Mouse (Mus musculus): ENCODE data around the gene 4930412O13Rik. TPM values are rescaled to one million over a fixed set of nuclear protein-coding genes. Genes with fewer than 3 reads are reported as not detected.

4930412O13Rik gene
- polyA plus RNA-seq (2014; fragmentation: Nextera tagmentation; extraction: Ambion mirVana) = 0.94 TPM in 1 of 2 replicates, not detected in the other

- 0 out of 2 replicates have a peak within 1 kb of the TSS, but pooled peaks have one; percentile 2 for H3K4me3 ChIP-seq (ENCODE audit: low read depth, low read length)
- H3K36me3 ChIP-seq (ENCODE audit: control insufficient read depth, insufficient read depth, low read length) = no peaks in the 10 kb centered on the region
- WGBS = under 1% methylated on average over 34 of the region's 35 CpGs
- ATAC-seq (ENCODE audit: low read depth) = no peak
- peak within 1 kb of the TSS; percentile 26; the same call in 1 of the 2 replicates for H3K4me2 ChIP-seq (ENCODE audit: low read depth, low read length)
- H3K4me1 ChIP-seq (ENCODE audit: control insufficient read depth, insufficient read depth, low read length) = peaks cover 3% of the 10 kb centered on the region; the same call in 1 of the 2 replicates
- peaks cover 33% of the 10 kb centered on the region for H3K27me3 ChIP-seq (ENCODE audit: control insufficient read depth, insufficient read depth, low read length)
- no peak within 1 kb of the TSS for H3K9ac ChIP-seq (replicated peaks; ENCODE audit: low read depth, low read length)
- no peaks in the 10 kb centered on the region for H3K9me3 ChIP-seq (ENCODE audit: control insufficient read depth, low read length)
- H3K27ac ChIP-seq (ENCODE audit: low read depth, low read length) = no peak within 1 kb of the TSS
Measured at GRCm38 (mm10) chr2:9881051-9881591, at the start of gene 4930412O13Rik. Gene 4930412O13Rik, plus strand, starts transcription at chr2:9881252.

- Histone ChIP-seq H3K27ac (ENCODE audit: low read depth, low read length) (no peak overlapping the region), H3K4me3 (ENCODE audit: low read depth, low read length) (no peak overlapping the region), H3K4me1 (ENCODE audit: control insufficient read depth, insufficient read depth, low read length) (no peaks in the 10 kb centered on the region), H3K27me3 (ENCODE audit: control insufficient read depth, insufficient read depth, low read length) (no peaks in the 10 kb centered on the region), H3K9me3 (ENCODE audit: control insufficient read depth, low read length) (no peaks in the 10 kb centered on the region), H3K4me2 (ENCODE audit: low read depth, low read length) (no peak overlapping the region), H3K9ac (replicated peaks; ENCODE audit: low read depth, low read length) (no peak overlapping the region), H3K36me3 (ENCODE audit: control insufficient read depth, insufficient read depth, low read length) (no peaks in the 10 kb centered on the region)
- ATAC-seq (ENCODE audit: low read depth) = no peak
- WGBS = 81% methylated on average over 7 of the region's 7 CpGs
Measured at GRCm38 (mm10) chr2:9833712-9834111, 47.3 kb upstream of the 4930412O13Rik start.

- H3K27me3 ChIP-seq (ENCODE audit: control insufficient read depth, insufficient read depth, low read length) = no peaks in the 10 kb centered on the region
- no peak overlapping the region for H3K9ac ChIP-seq (replicated peaks; ENCODE audit: low read depth, low read length)
- no peak overlapping the region for H3K4me3 ChIP-seq (ENCODE audit: low read depth, low read length)
- ATAC-seq (ENCODE audit: low read depth) = peak; percentile 73; the same call in 1 of the 2 replicates
- H3K27ac ChIP-seq (ENCODE audit: low read depth, low read length) = no peak overlapping the region
- no peaks in the 10 kb centered on the region for H3K9me3 ChIP-seq (ENCODE audit: control insufficient read depth, low read length)
- WGBS = 38% methylated on average over 7 of the region's 7 CpGs
- H3K4me1 ChIP-seq (ENCODE audit: control insufficient read depth, insufficient read depth, low read length) = no peaks in the 10 kb centered on the region
- no peaks in the 10 kb centered on the region for H3K36me3 ChIP-seq (ENCODE audit: control insufficient read depth, insufficient read depth, low read length)
- H3K4me2 ChIP-seq (ENCODE audit: low read depth, low read length) = no peak overlapping the region
Measured at GRCm38 (mm10) chr2:9835195-9835594, 45.9 kb upstream of the 4930412O13Rik start.

GRCm38 (mm10) chr2:9852851-9853576 is 28.0 kb upstream of the 4930412O13Rik start:
- no peaks in the 10 kb centered on the region for H3K27me3 ChIP-seq (ENCODE audit: control insufficient read depth, insufficient read depth, low read length)
- H3K27ac ChIP-seq (ENCODE audit: low read depth, low read length) = no peak overlapping the region
- peak overlapping the region; percentile 32 for H3K4me2 ChIP-seq (ENCODE audit: low read depth, low read length)
- H3K9me3 ChIP-seq (ENCODE audit: control insufficient read depth, low read length) = no peaks in the 10 kb centered on the region
- no peak overlapping the region for H3K4me3 ChIP-seq (ENCODE audit: low read depth, low read length)
- peaks cover 5% of the 10 kb centered on the region; the same call in 1 of the 2 replicates for H3K4me1 ChIP-seq (ENCODE audit: control insufficient read depth, insufficient read depth, low read length)
- WGBS = 7% methylated on average over 13 of the region's 13 CpGs
- H3K36me3 ChIP-seq (ENCODE audit: control insufficient read depth, insufficient read depth, low read length) = no peaks in the 10 kb centered on the region
- ATAC-seq (ENCODE audit: low read depth) = peak; percentile 63; the same call in 1 of the 2 replicates
- H3K9ac ChIP-seq (replicated peaks; ENCODE audit: low read depth, low read length) = no peak overlapping the region

- Histone ChIP-seq H3K36me3 (ENCODE audit: control insufficient read depth, insufficient read depth, low read length) (no peaks in the 10 kb centered on the region), H3K4me2 (ENCODE audit: low read depth, low read length) (no peak overlapping the region), H3K9ac (replicated peaks; ENCODE audit: low read depth, low read length) (no peak overlapping the region), H3K4me3 (ENCODE audit: low read depth, low read length) (no peak overlapping the region), H3K9me3 (ENCODE audit: control insufficient read depth, low read length) (no peaks in the 10 kb centered on the region), H3K27ac (ENCODE audit: low read depth, low read length) (no peak overlapping the region), H3K27me3 (ENCODE audit: control insufficient read depth, insufficient read depth, low read length) (no peaks in the 10 kb centered on the region), H3K4me1 (ENCODE audit: control insufficient read depth, insufficient read depth, low read length) (peaks cover 5% of the 10 kb centered on the region; the same call in 1 of the 2 replicates)
- ATAC-seq (ENCODE audit: low read depth) = no peak
- WGBS = 64% methylated on average over 4 of the region's 4 CpGs
Measured at GRCm38 (mm10) chr2:9855861-9856260, 25.2 kb upstream of the 4930412O13Rik start.

- H3K4me3 ChIP-seq (ENCODE audit: low read depth, low read length) = no peak overlapping the region
- no peaks in the 10 kb centered on the region for H3K4me1 ChIP-seq (ENCODE audit: control insufficient read depth, insufficient read depth, low read length)
- H3K27ac ChIP-seq (ENCODE audit: low read depth, low read length) = no peak overlapping the region
- ATAC-seq (ENCODE audit: low read depth) = no peak
- H3K36me3 ChIP-seq (ENCODE audit: control insufficient read depth, insufficient read depth, low read length) = no peaks in the 10 kb centered on the region
- H3K27me3 ChIP-seq (ENCODE audit: control insufficient read depth, insufficient read depth, low read length) = no peaks in the 10 kb centered on the region
- no peak overlapping the region for H3K4me2 ChIP-seq (ENCODE audit: low read depth, low read length)
- H3K9me3 ChIP-seq (ENCODE audit: control insufficient read depth, low read length) = no peaks in the 10 kb centered on the region
- H3K9ac ChIP-seq (replicated peaks; ENCODE audit: low read depth, low read length) = no peak overlapping the region
- 85% methylated on average over 5 of the region's 5 CpGs for WGBS
Measured at GRCm38 (mm10) chr2:9860698-9861097, 20.4 kb upstream of the 4930412O13Rik start.

GRCm38 (mm10) chr2:9867092-9867825 is 13.8 kb upstream of the 4930412O13Rik start:
- no peak overlapping the region for H3K27ac ChIP-seq (ENCODE audit: low read depth, low read length)
- no peak for ATAC-seq (ENCODE audit: low read depth)
- no peaks in the 10 kb centered on the region for H3K9me3 ChIP-seq (ENCODE audit: control insufficient read depth, low read length)
- H3K4me1 ChIP-seq (ENCODE audit: control insufficient read depth, insufficient read depth, low read length) = no peaks in the 10 kb centered on the region
- no peak overlapping the region for H3K4me2 ChIP-seq (ENCODE audit: low read depth, low read length)
- H3K27me3 ChIP-seq (ENCODE audit: control insufficient read depth, insufficient read depth, low read length) = peaks cover 16% of the 10 kb centered on the region
- 59% methylated on average over 12 of the region's 12 CpGs for WGBS
- no peak overlapping the region for H3K9ac ChIP-seq (replicated peaks; ENCODE audit: low read depth, low read length)
- no peak overlapping the region for H3K4me3 ChIP-seq (ENCODE audit: low read depth, low read length)
- H3K36me3 ChIP-seq (ENCODE audit: control insufficient read depth, insufficient read depth, low read length) = no peaks in the 10 kb centered on the region

GRCm38 (mm10) chr2:9871141-9871716 is 9.8 kb upstream of the 4930412O13Rik start:
- 26% methylated on average over 4 of the region's 4 CpGs for WGBS
- Histone ChIP-seq H3K27me3 (ENCODE audit: control insufficient read depth, insufficient read depth, low read length) (peaks cover 44% of the 10 kb centered on the region), H3K9ac (replicated peaks; ENCODE audit: low read depth, low read length) (no peak overlapping the region), H3K4me3 (ENCODE audit: low read depth, low read length) (no peak overlapping the region), H3K4me1 (ENCODE audit: control insufficient read depth, insufficient read depth, low read length) (no peaks in the 10 kb centered on the region), H3K27ac (ENCODE audit: low read depth, low read length) (no peak overlapping the region), H3K9me3 (ENCODE audit: control insufficient read depth, low read length) (no peaks in the 10 kb centered on the region), H3K4me2 (ENCODE audit: low read depth, low read length) (no peak overlapping the region), H3K36me3 (ENCODE audit: control insufficient read depth, insufficient read depth, low read length) (no peaks in the 10 kb centered on the region)
- no peak for ATAC-seq (ENCODE audit: low read depth)

Measured in neural tube, embryonic 14.5 days (tissue).